Mouse (Mus musculus) retina, embryonic 14.5 days (tissue): Measurements from ENCODE around the gene Inpp4a.
A peak's percentile ranks its signal among the peaks of the same experiment; 100 is the strongest.

Experiments used
- DNase-seq: peaks from one replicate; pipeline ENCODE4 v3.0.0-alpha.2; 2015; ENCODE audit warnings: low spot score

The Inpp4a gene

DNA sequence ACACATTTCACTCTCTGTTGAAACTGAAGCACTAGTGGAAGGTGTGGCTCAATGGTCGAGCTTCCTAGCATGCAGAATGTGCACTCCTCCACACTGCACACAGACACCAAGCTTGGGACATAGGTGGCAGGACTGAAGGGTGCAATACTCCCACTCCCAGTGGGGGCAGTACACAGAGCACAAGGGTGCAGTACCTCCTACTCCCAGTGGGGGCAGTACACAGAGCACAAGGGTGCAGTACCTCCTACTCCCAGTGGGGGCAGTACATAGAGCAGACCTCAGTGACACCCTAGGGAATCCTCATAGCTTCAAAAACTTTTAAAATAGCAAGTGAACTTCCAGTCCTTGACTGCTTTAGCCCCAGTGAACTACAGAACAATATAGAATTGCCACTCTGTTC lies 119.8 kb downstream of the Inpp4a start:
- DNase-seq: peak; percentile 41

DNA sequence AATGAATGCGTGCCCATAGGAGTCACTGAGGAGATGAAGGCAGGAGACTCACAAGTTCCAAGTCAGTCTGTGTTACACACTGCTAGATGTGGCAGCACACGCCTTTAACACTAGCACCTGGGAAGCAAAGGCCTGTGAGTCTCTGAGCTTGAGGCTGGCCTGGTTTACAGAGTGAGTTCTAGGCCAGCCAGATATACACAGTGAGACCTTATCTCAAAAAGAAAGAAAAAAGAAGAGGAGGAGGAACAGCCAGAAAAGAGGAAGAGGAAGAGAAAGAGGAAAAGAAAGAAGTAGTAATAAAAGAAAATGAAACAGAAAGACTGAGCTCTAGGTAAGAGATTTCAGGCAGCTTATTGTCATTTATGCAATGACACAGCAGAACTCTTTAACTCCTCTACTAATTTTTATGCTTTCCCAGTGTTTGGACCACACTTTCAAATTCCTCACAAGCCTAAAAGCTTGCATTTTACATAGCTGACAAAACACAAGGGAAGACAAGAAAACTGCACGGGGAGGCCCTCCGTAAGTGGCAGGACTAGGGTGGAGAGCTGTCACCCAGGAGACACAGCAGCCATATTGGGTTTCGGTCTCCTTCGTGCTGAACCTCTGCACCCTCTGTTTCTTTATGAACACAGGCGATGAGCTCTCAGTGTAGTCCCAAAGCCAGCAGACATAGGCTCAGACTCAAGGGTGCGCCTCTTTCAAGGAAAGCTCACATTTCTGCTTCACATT lies 127.6 kb downstream of the Inpp4a start:
- DNase-seq: no peak

DNA sequence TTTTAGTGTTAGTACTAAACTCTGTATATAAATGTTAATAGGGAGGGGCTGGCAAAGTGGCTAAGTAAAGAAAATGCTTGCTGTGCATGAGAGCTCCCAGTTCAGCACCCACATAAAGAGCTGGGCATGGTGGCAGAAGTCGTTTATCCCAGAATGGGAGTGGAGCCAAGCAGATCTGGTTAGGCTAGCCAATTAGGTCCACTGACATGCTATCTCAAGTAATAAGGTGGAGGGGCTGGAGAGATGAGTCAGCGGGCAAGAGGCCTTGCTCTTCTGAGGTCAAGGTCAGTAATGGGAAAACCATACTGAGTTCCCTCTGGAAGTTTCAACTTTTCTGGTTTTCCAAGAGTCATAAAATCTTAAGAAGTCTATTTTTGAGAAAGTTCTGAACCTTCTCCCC lies 129.2 kb downstream of the Inpp4a start:
- no peak for DNase-seq

- DNase-seq: peak; percentile 93
These were observed 130.0 kb downstream of the Inpp4a start, which contains the start of the genes Coa5 and Unc50 for GRCm38 (mm10) chr1:37429366-37430296. Gene Coa5, minus strand, starts transcription at chr1:37430103. Gene Unc50, plus strand, starts transcription at chr1:37430139.

- DNase-seq: no peak
These were observed 130.7 kb downstream of the Inpp4a start for GRCm38 (mm10) chr1:37430297-37430840.

- no peak for DNase-seq
These were observed 136.8 kb downstream of the Inpp4a start for GRCm38 (mm10) chr1:37436419-37436818.

DNA sequence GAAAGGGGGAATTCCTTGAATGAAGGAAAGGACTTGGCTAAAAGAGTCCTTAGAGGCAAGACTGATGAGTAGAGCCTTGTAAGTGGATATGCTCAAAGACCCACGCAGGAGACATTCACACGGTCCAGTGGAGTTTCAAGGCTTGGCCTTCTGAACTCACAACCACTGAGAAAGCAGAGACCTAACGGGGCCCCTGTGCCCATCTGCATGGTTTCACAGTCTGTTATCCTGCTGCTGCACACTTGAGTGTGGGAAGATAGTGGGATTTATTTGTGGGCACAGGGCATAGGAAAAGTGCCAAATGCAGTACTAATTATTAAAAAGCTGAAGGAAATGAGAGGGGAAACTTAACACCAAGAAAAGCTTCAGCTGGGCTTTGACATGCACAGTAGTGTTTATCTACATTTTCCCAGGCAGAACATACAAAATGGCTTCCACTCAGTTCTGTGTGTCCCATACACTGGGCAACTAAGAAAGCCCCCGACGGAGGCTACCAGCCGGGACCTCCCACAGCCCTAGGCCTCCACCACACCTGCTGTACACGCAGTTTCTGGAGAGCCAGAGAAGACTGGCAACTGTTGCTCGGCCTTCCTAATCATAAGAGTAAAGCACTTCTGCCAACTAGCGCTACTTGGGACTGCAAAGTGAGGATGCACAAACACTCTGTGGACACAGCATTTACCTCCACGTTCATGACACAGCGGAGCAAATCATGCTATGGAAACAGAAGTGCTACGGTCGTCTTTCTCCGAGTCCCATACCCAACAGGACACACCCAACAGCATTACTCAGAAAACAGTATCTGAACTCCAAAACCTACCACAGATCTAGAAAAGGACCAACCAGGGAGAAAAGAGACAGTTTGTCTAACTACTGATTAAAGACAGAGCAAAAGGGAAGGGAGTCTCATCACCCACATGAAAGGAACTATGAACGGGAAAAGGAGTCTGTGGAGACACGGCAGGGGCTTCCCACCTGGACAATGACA lies 143.5 kb downstream of the Inpp4a start:
- no peak for DNase-seq

GRCm38 (mm10) chr1:37448361-37449095 lies 148.9 kb downstream of the Inpp4a start:
- DNase-seq: peak; percentile 61

GRCm38 (mm10) chr1:37451270-37451669 lies 151.6 kb downstream of the Inpp4a start:
- DNase-seq: no peak

- DNase-seq: no peak
These were observed 157.9 kb downstream of the Inpp4a start for GRCm38 (mm10) chr1:37457546-37457945.
